Mouse (Mus musculus) duodenum, adult 2 months (tissue): ENCODE data around the gene Piwil4. TPM values are rescaled to one million over a fixed set of nuclear protein-coding genes. Genes with fewer than 3 reads are reported as not detected.

Experiments
- polyA plus RNA-seq: library from polyadenylated mRNA; depleted of rRNA; stranded (reverse); fragments of >200 nt; gene quantifications from 2 replicates; pipeline ENCODE4 v1.2.3, GENCODE M21; 2012; ENCODE audit warnings: low replicate concordance; rRNA removed

Gene Piwil4
- polyA plus RNA-seq, result 0.51 and 0.53 TPM in 2 replicates

GRCm38 (mm10) chr9:14740151-14740924, at the start of gene Piwil4:
Gene Piwil4, minus strand, starts transcription at chr9:14740733.

DNA sequence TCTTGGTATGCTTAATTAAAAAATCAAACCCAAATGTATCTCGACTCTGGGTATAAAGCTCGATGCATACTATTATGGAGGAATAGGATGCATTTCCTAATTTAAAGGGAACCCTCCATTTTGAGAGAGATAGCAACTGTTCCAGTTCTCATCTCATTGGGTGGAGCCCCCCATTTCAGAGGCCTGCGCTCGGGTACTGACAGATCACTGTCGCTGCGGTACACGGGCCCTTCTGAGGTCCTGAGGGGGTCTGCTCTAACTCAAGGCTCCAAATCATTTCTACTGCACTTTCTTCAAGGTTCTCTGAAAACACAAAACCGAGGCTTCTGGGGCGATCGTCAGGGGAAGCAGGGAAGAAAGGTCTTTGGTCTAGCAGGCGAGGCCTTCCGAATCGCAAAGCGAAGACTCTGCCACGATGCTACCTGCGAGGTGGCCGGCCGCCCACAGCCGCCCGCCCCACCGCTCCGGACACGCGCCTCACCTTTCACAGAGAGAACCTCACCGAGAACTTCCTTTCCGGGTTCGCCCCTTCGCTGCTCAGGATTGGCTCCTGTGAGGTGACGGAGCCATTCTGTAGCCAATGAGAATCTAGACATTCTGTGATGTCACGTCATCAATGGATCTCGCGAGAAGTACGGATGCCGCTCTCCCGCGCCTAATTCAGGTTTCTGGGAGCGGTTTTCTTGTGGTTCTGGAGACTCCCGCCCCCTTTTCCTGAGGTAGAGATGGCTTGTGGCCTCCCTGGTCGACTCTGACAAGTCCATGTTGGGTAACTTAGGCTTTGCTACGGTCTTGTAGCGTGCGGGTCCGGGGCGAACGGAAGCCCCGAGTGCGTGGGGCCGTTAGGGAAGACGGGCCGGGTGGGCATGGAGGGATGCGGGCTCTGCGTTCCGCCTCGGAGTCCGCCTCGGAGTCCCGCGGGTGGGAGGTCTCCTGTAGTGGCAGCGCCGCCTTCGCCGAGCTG, 43.8 kb upstream of the Piwil4 start, which contains the start of the genes Mre11a and Ankrd49:
Gene Mre11a (plus strand): TSS at position 616 of the 964 bp plus-strand sequence.
Gene Ankrd49 (minus strand): TSS at position 818 of the 964 bp plus-strand sequence.

GRCm38 (mm10) chr9:14770803-14771471, 30.4 kb upstream of the Piwil4 start, which contains the start of gene 1700012B09Rik:
Gene 1700012B09Rik, minus strand, starts transcription at chr9:14771030.

DNA sequence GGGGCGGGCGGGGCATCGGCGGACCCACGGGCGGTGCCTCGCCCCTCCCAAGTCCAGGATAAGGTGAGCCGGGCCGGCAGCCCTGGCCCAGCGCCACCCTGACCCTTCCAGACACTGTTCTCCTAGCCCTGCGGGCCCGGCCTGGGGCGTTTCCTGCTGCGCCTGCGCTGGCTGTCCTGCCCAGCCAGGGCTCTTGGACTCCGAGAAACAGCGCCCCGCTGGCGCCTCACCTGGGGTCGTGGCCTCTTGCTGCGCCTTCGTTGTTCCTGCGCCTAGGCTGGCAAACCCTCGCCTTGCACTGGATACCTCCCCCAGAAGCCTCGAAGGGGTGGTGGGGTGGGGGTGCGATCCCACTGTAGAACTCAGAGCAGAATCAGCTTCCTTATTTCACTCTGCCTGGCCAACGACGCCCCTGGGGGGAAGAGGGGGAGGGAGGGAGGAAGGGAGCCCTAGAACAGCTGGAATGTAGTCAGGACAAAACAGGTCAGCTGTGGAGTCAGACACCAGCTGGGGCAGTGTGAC, 11.5 kb upstream of the Piwil4 start, which contains the start of gene Fut4:
Gene Fut4 (minus strand): TSS at position 393 of the 522 bp plus-strand sequence.

Other genes starting within 250 kb of the Piwil4 start
- 0.05 and 0.11 TPM in 2 replicates for gene Kdm4d, start 240.3 kb downstream of the Piwil4 start, polyA plus RNA-seq
- 0.97 and 1.2 TPM in 2 replicates for gene Cwc15, start 240.1 kb downstream of the Piwil4 start, polyA plus RNA-seq
- 4.2 and 5.7 TPM in 2 replicates for gene Amotl1, start 95.7 kb downstream of the Piwil4 start, polyA plus RNA-seq
- 12.2 and 13.9 TPM in 2 replicates for gene Fut4, start 11.7 kb upstream of the Piwil4 start, polyA plus RNA-seq
- not detected in 2 replicates for gene 1700012B09Rik, start 30.3 kb upstream of the Piwil4 start, polyA plus RNA-seq
- 0.69 and 1.2 TPM in 2 replicates for gene Mre11a, start 43.9 kb upstream of the Piwil4 start, polyA plus RNA-seq
- 0.43 and 1.2 TPM in 2 replicates for gene Ankrd49, start 44.1 kb upstream of the Piwil4 start, polyA plus RNA-seq
- gene Gpr83, start 119.5 kb upstream of the Piwil4 start, polyA plus RNA-seq, result 0.02 and 0.04 TPM in 2 replicates
- gene Izumo1r, start 163.2 kb upstream of the Piwil4 start, polyA plus RNA-seq, result 0.16 and 3.8 TPM in 2 replicates